Mouse (Mus musculus) right cerebral cortex, postnatal 25 days (tissue): ENCODE data around the gene Cxcl10.

ENCODE experiments used
- DNase-seq: peaks from one replicate; pipeline ENCODE4 v3.0.0; 2022

Gene Cxcl10

DNA sequence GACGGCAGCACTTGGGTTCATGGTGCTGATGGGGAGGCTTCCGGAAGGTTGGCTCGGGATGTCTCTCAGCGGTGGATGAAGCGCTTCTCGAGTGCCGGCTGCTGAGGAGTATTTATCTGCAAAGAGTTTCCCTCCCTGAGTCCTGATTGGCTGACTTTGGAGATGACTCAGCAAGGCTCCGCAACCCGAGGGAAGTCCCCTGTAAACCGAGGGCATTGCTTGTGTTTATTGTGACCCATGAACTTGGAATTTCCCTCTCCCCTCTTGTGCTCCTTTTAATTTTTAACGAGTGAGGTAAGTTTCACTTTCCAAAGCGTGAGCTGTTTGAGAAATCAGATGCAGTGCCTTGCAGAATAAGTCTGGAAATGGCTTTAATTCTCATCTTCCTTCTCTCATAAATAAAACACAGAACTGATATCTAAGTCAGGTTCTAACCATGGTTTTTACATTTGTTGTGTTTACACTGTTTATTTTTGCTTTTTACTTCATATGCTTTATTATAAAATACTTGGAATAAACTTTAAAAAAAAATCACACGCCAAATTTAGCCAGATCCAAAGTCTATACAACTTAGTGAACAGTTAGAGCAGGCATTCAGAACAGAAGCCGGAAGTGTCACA, at the start of gene Cxcl10:
Cxcl10 (minus strand) TSS at position 96 of the 620 bp plus-strand sequence.
- peak; percentile 31 for DNase-seq

DNA sequence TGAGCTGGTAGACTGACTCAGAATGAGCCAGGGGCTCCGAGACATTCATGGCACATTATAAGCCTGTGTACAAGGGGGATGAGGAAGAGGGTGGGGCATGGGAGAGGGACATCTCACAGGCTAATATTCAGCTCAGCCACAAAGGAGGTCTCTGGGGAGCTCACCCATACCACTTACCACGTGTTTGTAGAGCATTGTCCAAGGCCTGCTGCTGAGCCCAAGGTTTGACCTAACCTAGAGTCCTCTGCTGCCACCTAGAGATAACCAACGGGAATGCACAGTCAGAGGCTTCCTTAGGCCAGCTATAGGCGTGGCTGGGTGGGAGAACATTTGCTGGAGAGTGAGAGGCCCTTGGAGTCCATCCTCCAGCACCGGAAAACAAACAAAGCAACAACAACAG, 49.5 kb upstream of the Cxcl10 start:
- peak; percentile 61 for DNase-seq

DNA sequence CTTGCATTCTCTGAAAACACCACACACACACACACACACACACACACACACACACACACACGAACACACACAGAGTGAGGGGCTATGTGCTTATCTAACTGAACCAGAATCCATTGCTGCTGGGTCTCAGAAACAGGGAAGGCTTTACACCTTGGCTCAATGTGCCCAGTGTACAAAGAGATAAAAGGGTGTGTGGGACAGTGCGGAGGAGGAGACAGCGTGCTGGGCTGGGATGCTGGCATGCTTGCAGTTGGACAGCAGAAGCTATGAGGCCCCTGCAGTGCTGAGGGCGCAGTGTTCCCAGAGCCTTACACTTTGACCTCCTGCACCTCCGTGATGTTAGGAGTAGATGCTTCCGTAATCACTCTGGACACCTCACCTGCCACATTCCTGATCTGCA, 47.8 kb upstream of the Cxcl10 start:
- DNase-seq: no peak

DNA sequence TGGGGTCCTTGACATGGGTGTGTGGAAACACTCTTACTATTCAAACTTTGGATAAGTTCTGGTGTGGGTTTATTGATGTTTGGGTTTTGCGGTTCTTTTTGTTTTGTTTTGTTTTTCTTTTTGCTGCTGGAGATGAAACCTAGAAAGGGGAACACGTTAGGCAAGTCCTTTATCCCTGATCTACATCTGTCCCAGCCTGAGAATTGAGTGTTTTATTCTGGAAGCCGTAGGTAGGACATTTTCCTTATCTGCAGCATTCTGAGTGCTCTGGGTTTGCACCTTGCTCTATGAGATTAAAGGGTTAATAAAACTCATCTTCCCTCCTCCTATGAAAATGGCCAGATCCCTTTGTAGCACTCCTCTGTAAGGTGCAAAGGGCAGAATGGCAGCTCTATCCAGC, 47.1 kb upstream of the Cxcl10 start:
- no peak for DNase-seq

DNA sequence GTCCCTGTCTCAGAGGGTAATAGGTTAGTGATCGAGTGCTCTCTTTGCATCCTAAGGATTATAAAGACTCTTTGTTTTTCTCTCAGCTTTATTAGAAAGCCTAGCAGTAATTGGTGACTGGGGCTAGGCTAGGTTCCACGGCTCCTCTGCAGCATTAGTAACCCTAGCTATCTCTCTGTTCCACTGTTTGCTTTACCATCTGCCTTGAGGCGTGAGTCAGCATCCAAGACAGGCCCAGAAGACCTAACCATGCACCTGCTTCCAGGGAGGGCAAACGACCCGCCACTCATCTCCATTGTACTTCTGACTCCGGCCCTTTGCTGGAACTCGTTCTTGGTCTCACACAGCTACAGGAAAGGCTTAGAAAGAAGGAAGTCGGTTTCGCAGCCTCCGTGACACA, 45.2 kb upstream of the Cxcl10 start:
- DNase-seq: no peak

DNA sequence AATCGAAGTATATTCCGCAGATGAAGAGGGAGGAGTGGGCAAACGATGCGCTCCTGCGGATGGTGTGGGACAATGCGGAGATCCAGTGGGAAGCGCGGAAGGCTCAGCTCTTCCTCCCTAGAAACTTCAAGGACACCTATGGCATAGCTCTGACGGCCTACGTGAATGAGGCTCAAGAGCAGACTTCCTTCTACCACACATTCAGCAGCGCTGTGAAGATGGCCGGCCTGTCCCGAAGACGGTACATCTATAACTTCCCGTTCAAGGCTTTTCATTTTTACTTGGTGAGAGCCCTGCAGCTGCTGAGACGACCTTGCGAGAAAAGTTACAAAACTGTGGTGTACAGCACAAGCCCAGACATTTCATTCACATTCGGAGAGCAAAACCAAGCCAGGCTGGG, 43.9 kb upstream of the Cxcl10 start:
- no peak for DNase-seq

DNA sequence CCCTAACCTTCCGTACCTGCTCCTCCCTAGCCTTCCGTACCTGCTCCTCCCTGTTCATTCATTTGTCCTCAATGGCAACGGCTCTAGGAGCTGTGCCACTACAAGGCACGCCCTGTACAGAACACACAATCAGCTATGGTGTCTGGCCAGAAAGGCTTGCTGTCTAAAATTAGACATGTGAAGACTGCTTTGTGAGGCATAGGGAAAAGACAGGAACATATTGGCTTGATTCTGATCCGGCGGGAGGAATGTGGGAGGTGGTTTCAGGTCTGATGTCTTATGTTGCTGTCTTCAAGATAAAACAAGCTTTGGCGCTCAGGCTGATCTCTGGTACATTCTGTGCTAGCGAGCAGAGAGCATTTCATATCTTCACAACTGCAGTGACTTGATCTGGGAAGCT, 41.9 kb upstream of the Cxcl10 start:
- no peak for DNase-seq

DNA sequence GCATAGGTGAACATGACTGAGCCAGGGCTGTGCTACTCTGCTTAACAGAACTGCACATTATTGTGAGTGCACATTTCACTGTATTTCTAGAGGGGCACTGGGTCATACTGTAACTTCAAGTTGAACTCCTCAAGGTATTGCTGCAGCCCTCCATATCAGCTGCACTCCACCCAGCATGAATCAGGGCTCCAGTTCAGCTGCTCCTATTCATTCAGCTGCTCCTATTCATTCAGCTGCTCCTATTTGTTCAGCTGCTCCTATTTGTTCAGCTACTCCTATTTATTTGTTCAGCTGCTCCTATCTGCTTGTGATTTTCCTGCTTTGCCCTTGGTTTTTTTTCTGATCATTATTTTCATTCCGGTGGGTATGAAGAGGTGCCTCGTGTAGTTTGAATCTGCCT, 41.3 kb upstream of the Cxcl10 start:
- DNase-seq: no peak

DNA sequence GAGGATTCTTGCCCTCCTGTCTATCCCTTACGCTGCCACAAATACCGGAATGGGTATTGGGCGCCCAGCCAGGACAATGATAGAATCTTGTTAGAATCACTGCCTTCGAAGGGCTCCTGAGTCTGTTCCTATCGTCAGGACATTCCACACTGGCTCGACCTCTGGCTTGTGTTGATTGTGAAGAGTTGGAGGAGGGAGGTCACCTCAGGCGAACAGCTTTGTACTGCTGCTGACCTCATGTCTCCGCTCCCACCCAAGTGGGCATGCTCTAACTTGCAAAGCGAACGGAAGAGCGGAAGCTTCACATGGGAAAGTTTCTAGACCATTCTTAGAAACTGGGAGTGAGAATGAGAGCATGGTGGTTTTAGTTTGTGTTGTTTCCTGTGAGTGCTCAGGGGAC, 38.7 kb upstream of the Cxcl10 start:
- no peak for DNase-seq

DNA sequence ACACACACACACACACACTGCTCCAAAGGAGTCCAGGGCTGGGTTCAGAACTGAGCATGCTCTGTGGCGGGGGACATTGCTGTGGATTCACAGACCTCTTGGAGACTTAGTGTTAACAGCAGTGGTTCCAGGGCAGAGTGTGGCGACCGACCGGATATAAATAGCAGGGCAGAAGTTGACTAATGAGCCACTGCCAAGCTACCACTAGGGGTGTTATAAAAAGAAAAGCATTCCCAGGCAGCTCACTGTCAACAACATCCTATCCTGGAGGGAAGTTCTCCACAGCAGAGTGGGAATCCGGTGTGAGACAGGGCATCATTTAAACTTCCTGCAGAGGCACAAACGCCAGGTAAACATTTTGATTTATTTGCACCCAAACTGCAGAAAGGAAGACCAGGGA, 38.0 kb upstream of the Cxcl10 start:
- no peak for DNase-seq

DNA sequence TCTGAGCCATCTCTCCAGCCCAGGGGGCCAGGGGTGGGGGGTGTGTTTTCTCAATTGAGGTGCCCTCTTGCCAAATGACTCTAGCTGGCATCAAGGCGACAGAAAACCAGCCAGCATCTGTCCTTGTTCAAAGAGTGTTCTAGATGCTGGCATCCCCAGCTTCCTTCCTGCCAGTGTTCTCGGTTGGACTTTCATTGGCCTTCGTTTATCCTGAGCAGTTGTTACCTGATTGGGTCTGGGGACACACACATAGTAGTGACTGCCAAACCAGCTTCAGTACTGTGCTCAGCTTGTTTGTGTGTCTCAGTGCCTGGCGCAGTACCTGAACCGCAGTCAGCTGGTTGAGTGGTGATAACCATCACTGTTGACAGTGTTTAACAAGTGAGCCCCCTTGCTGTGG, 37.4 kb upstream of the Cxcl10 start:
- no peak for DNase-seq

DNA sequence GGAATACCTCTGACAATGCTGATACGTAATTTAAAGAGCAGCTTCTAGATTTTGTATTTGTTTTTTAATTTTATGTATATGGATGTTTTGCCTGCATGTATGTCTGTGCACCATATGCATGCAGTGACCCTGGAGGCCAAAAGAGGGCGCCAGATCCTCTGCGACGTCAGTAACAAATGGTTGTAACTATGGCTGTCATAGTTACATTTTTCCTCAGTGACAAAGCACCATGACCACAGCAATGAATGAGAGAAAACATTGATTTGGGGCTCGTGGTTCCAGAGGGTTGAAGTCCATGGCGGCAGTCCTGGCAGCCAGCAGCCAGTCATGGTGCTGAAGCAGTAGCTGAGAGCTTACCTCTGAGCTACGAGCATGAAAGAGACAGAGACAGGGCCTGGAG, 36.2 kb upstream of the Cxcl10 start:
- no peak for DNase-seq

DNA sequence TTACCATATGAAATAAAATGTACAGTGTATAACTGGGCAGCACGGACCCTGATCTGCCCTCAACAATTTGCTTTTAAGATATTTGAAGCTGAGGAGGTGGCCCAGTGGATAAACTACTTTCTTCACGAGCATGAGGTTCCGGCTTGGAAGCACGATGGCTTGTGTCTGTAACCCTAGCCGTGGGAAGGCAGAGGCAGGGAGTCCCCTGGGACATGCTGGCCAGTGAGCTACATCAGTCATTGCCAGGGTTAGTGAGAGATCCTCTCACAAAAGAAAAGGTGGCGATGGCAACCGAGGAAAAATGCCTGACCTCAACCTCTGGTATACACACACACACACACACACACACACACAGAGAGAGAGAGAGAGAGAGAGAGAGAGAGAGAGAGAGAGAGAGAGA, 35.1 kb upstream of the Cxcl10 start:
- no peak for DNase-seq

DNA sequence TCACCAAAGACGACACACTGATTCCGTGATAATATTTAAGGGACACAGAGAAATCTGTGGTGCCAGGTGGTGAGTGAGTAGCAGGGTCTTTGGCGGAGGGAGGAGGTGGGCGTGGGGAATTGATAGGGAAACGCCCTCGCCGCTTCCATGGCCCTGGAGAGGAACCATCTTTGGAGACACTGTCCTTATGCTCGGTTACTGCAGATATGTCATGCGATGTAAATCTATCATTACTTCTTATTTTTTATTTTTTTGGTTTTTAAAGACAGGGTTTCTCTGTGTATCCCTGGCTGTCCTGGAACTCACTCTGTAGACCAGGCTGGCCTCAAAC, 33.6 kb upstream of the Cxcl10 start:
- no peak for DNase-seq

DNA sequence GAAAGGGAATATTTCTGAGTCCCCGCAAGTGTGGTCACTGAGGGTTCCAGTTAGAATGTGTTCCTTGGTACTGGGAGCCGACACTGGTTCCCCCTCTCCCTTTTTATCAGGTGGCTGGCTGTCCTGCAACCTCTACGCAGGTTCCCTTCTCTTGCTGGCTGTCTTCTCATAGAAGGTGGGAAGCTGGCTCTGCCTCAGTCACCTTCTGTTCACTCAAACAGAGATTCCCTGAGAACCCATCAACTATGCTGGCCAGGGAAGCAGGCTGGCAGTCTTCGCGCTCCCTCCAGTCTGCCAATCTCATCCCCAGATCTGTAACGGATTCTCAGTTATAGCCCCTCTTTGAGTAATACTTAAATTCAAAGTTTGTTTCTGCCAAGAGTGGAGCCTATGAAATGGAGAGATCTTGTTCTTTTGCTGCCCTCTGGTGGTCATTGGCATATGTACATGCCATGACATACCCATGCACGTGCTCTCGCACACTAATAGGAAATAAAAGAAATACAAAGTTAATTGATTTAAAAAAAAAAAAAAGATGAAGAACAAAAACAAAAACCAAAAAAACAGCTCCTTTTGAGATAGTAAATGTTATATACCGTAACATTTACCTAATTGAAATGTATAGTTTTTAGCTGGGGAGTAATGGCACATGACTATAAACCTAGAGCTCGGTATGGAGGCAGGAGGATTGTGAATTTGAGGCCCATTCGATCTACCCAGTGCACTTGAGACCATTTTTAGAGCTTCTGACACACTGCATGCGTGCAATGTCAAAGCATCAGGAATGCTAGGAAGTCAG, 33.1 kb upstream of the Cxcl10 start:
- peak; percentile 71 for DNase-seq

DNA sequence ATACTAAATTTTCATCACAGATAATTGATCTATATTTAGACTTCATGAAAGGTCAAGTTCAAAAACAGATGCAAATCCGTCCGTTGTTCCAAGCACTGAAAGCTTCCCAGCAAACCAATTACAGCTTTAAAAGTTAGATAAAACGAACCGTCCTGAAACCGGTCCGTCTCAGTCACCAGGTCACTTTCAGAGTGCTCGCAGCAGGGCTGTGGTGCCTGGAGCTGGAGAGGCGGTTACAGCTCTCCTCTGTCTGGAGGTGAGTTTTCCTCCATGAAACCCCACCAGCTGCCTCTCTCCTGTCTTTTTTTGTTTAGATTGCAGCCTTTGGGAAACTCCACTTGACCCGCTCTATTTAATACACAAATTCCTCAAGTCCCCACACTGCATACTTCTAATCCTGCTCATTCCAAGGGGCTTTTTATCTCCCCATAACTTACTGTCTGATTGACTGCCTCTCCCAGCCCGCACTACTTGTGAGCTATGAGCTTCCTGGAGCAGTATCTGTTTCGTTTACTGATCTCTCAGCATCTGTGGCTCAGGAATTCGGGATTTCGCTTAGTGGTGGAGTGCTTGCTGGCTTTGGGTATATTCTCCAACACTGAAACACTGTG, 28.2 kb upstream of the Cxcl10 start:
- DNase-seq: no peak

DNA sequence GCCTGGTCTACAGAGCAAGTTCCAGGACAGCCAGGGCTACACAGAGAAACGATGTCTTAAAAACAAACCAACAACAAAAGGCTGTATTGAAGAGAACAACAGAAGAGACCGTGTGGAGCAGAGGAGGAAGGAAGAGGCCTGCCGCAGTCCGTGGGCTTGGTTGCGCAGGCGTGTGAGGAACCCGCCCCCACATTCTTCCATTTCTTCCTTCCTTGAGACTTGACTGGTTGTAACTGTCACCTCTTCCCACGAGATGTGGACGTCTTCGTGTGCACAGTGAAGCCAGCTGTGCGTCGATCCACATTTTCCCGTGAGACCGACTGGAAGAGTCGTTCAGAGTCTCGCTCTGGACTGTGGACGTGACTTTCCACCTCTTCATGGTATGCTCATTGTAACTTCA, 26.7 kb upstream of the Cxcl10 start:
- no peak for DNase-seq

DNA sequence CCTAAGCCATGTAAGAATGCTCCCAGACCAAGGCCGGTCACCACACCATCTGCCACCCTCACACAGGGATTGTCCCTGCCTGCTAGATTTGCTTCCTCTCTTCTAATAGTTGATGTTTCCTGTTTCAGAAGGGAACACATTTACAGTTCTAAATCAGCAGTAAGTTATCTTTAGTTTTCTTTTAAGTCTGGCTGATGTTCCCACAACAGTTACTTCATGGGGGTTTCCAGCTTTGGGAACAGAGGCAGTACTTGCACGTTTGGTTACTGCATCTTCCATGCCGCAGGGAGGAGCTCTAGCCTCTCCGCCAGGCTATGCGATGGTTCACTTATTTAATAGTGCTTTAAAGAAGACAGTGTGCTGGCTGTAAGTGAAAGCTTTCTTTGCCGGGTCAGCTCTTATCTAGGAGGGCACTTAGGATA, 26.0 kb upstream of the Cxcl10 start:
- DNase-seq: no peak

DNA sequence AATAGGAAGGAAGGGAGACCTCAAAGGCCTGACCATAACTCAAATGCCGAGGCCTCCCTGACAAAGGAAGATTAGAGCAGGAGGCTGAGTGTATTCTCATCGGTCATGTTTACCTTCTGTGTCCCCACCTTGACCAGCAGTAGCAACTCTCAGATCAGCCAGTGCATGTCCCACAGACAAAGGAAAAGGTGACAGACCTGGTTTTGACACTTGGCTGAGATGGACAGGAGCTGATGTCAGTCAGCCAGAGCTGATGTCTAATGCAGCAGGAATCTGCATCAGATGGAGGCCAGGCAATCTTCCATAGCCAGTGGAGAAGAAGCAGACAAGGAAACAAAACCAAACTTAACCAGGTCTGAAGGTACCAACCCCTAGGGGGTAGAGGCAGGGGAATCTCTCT, 23.9 kb upstream of the Cxcl10 start:
- DNase-seq: no peak

DNA sequence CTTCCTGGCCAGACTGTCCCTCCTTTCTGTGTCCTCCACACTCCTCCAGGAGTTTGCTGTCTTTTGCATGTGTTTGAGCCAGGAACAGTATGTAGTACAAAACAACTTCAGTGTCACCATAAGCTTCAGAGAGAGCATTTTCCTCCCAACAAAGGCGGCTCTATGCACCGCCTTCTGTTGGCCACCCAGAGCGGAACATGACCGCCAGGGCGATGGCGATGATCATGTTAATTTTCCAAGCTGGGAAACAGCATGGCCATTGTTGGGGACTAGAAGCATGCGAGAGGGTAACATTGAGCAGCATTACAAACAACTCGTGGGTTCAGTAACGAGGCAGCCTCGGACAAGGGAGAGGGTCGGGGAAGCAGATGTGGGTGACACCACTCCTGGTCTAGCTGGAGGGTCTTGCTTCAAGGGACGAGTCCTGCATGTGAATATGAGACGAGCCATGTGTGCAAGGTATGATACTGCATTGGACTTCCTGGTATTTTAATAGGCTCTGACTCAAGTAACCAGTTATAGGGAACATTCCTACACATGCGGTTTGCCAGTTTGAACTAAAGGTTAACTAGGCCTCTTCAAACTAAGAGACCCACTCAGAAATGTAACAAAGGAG, 22.8 kb upstream of the Cxcl10 start:
- no peak for DNase-seq

DNA sequence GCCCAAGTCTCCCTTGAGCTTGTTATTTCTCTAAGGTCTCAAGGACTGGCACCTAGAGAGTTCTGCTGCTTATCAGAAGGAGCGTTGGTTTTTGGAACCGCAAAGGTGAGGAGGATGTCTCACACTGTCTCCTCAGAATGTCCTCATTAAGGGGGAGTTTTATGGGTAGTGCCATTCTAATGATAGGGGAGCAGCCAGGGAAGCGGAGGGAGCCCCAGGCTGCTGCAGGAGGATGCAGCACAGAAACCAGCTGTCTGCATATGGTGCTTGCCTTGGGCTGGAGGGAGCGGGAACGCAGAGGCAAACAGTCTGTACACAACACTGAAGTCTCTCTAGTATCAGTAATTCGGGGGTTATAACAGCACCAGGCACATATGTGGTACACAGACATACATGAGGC, 22.2 kb upstream of the Cxcl10 start:
- no peak for DNase-seq

DNA sequence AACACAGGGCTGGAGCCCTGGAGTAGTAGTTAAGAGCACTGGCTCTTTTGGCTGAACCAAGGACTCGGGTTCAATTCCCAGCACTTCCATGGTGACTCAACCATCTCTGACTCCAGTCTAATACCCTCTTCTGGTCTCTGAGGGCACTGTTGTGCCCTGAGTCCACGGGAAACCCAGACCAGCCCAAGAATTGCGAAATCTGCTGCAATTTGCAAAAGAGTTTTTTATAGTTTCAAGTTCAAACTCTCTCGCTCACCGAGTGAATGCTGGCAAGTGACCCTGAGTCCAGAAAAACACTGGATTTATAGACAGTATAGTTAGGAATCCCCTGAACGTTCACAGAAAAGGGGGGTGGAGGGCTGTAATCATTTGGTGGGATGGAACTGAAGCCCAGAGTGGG, 21.7 kb upstream of the Cxcl10 start:
- no peak for DNase-seq

DNA sequence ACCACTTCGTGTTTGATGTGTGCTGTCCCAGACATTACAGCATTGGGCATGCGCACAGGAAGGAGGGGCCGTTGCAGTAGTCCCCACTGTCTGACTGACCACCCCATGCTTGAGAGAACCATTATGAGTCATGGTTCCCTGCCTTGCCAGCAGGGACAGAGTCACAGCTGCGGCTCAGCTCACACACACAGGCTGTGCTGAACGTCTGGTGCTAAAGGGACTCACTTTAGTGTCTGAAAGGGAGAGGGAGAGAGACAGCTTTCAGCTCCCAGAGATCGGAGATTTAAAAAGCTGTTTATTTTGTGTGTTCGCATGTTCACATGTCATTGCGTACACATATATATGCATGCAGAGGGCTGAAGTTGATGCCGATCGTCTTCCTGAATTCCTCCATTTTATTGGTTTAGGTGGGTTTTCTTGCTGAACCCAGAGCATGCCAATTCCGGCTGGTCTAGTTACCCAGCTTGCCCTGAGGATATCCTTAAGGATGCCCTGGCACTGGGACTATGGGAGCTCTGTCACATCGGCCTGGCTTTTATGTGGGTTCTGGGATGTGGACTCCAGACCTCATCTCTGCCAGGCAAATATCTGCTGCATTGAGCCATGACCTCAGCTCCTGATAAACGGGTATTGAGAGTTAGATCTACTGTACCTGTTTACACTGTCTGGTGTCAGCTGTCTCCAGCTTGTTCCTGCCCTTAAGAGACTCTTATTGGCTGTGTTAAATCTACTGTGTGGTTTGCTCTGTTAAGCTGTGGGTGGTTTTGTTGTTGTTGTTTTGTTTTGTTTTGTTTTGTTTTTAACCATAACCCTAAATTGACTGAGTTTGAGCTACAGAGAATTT, 20.7 kb upstream of the Cxcl10 start:
- peak; percentile 40 for DNase-seq
